Mouse (Mus musculus): ENCODE measurements around the gene Snx29.

GRCm38 (mm10) chr16:11447905-11448304 lies 125.2 kb downstream of the Snx29 start:
- no peak for TF ChIP-seq ZNF384 (IDR thresholded peaks at IDR 0.05; ENCODE audit: low read depth, low read length)
- TF ChIP-seq ZC3H11A (IDR thresholded peaks at IDR 0.05; ENCODE audit: borderline replicate concordance, low read depth, low read length) = no peak
